Mouse (Mus musculus): ENCODE data around the gene Casp1. TPM values are rescaled to one million over a fixed set of nuclear protein-coding genes. Genes with fewer than 3 reads are reported as not detected.

Gene Casp1
- total and polyA plus RNA-seq, 2 experiments from 2014 or later, result 0.59 TPM; not detected in 1

- no peak overlapping the region for H3K4me2 ChIP-seq (ENCODE audit: low read depth, low read length)
- no peaks in the 10 kb centered on the region for H3K27me3 ChIP-seq (ENCODE audit: control insufficient read depth, insufficient read depth, low read length)
- no peak for DNase-seq (ENCODE audit: low spot score)
- WGBS, result 38% methylated on average over 4 of the region's 4 CpGs
- ATAC-seq (ENCODE audit: insufficient read depth, low read depth), result no peak
- no peak overlapping the region for H3K27ac ChIP-seq (ENCODE audit: low read depth)
- no peak overlapping the region for H3K4me3 ChIP-seq (ENCODE audit: low read depth, low read length)
- TF ChIP-seq EP300 (IDR thresholded peaks at IDR 0.05; ENCODE audit: low read depth) (no peak), CTCF (IDR thresholded peaks at IDR 0.05; ENCODE audit: low read depth) (no peak)
- no peaks in the 10 kb centered on the region for H3K36me3 ChIP-seq (replicated peaks; ENCODE audit: control insufficient read depth, insufficient read depth, low read length)
- H3K4me1 ChIP-seq (ENCODE audit: control insufficient read depth, insufficient read depth), result no peaks in the 10 kb centered on the region
- no peak overlapping the region for H3K9ac ChIP-seq (replicated peaks; ENCODE audit: low read depth, low read length)
- H3K9me3 ChIP-seq (replicated peaks; ENCODE audit: control insufficient read depth, low read length), result no peaks in the 10 kb centered on the region
These were observed 13.1 kb downstream of the Casp1 start for GRCm38 (mm10) chr9:5311435-5311834.

GRCm38 (mm10) chr9:5328204-5328603 lies 29.9 kb downstream of the Casp1 start:
- WGBS, result 52% methylated on average over 3 of the region's 3 CpGs
- H3K4me3 ChIP-seq (ENCODE audit: low read depth, low read length), result no peak overlapping the region
- ATAC-seq (ENCODE audit: insufficient read depth, low read depth) (no peak), DNase-seq (ENCODE audit: low spot score) (no peak)
- no peaks in the 10 kb centered on the region for H3K9me3 ChIP-seq (replicated peaks; ENCODE audit: control insufficient read depth, low read length)
- H3K27me3 ChIP-seq (ENCODE audit: control insufficient read depth, insufficient read depth, low read length), result no peaks in the 10 kb centered on the region
- H3K36me3 ChIP-seq (replicated peaks; ENCODE audit: control insufficient read depth, insufficient read depth, low read length), result 0 out of 2 replicates have a peak, but pooled peaks cover 4% of the 10 kb centered on the region
- H3K27ac ChIP-seq (ENCODE audit: low read depth), result no peak overlapping the region
- H3K9ac ChIP-seq (replicated peaks; ENCODE audit: low read depth, low read length), result no peak overlapping the region
- TF ChIP-seq CTCF (IDR thresholded peaks at IDR 0.05; ENCODE audit: low read depth) (no peak), EP300 (IDR thresholded peaks at IDR 0.05; ENCODE audit: low read depth) (no peak)
- H3K4me2 ChIP-seq (ENCODE audit: low read depth, low read length), result no peak overlapping the region
- H3K4me1 ChIP-seq (ENCODE audit: control insufficient read depth, insufficient read depth), result no peaks in the 10 kb centered on the region

DNA sequence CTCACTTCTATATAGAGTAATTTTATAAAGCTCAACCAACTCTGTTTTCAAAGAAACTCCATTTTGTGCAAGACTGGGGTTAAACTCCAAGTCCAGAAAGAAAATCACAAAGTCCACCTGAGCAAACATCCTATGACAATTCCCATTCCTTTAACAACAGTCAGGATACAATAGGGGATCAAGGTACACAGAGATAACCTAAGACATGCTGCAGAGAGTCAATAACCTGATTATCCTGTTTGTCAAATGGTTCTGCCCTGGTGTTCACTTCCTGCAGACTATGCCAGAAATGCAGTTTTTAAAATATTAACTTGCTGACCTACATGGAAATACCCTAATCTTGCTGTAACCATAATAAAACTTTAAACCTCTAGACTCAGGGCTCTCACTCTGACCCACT lies 34.1 kb downstream of the Casp1 start:
- ATAC-seq (ENCODE audit: insufficient read depth, low read depth), result no peak

DNA sequence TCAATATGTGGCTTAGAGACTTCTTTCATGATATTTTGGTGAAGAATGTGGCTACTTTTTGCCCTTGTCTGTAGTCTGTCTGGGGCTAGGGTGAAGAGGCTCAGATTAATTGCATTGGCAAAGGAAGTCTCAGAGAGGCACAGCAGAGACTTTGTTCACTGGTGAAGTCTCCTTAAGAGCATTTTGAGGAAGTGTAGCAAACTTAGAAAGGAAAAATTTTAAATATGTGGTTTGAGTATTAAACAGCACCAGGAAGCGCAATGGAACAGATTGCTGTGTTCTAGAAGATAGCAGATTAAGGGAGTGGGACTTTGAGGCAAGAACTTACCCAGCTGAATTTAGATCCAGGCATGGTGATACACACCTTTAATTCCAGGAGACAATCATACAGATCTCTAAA lies 35.1 kb downstream of the Casp1 start:
- no peak for DNase-seq (ENCODE audit: low spot score)
- H3K9ac ChIP-seq (replicated peaks; ENCODE audit: low read depth, low read length), result no peak overlapping the region

More for the DNA sequence above, 34.1 kb downstream of the Casp1 start:
- no peak overlapping the region for H3K9ac ChIP-seq (replicated peaks; ENCODE audit: low read depth, low read length)
- no peak for TF ChIP-seq EP300 (IDR thresholded peaks at IDR 0.05; ENCODE audit: low read depth)
- no peak for TF ChIP-seq CTCF (IDR thresholded peaks at IDR 0.05; ENCODE audit: low read depth)
- no peak for DNase-seq (ENCODE audit: low spot score)
- no peaks in the 10 kb centered on the region for H3K36me3 ChIP-seq (replicated peaks; ENCODE audit: control insufficient read depth, insufficient read depth, low read length)
- no peak overlapping the region for H3K27ac ChIP-seq (ENCODE audit: low read depth)
- H3K27me3 ChIP-seq (ENCODE audit: control insufficient read depth, insufficient read depth, low read length), result no peaks in the 10 kb centered on the region
- no peaks in the 10 kb centered on the region for H3K9me3 ChIP-seq (replicated peaks; ENCODE audit: control insufficient read depth, low read length)
- H3K4me2 ChIP-seq (ENCODE audit: low read depth, low read length), result no peak overlapping the region
- no peak overlapping the region for H3K4me3 ChIP-seq (ENCODE audit: low read depth, low read length)
- no peaks in the 10 kb centered on the region for H3K4me1 ChIP-seq (ENCODE audit: control insufficient read depth, insufficient read depth)

DNA sequence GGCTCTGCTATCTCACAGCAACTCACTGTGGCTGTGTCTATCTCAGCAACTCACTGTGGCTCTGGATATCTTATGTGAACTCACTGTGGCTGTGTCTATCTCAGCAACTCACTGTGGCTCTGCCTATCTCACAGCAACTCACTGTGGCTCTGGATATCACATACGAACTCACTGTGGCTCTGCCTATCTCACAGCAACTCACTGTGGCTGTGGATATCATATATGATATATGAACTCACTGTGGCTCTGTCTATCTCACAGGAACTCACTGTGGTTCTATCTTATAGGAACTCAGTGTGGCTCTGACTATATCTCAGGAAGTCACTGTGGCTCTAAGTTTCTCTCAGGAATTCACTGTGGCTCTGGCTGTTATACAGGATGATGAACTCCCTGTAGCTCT lies 44.8 kb downstream of the Casp1 start:
- Histone ChIP-seq H3K4me3 (ENCODE audit: low read depth, low read length) (no peak overlapping the region), H3K27me3 (ENCODE audit: control insufficient read depth, insufficient read depth, low read length) (no peaks in the 10 kb centered on the region), H3K4me1 (ENCODE audit: control insufficient read depth, insufficient read depth) (no peaks in the 10 kb centered on the region), H3K27ac (ENCODE audit: low read depth) (no peak overlapping the region), H3K9ac (replicated peaks; ENCODE audit: low read depth, low read length) (no peak overlapping the region), H3K36me3 (replicated peaks; ENCODE audit: control insufficient read depth, insufficient read depth, low read length) (no peaks in the 10 kb centered on the region), H3K9me3 (replicated peaks; ENCODE audit: control insufficient read depth, low read length) (no peaks in the 10 kb centered on the region), H3K4me2 (ENCODE audit: low read depth, low read length) (no peak overlapping the region)
- 32% methylated on average over 1 of the region's 1 CpGs for WGBS
- no peak for ATAC-seq (ENCODE audit: insufficient read depth, low read depth)
- DNase-seq (ENCODE audit: low spot score), result no peak
- no peak for TF ChIP-seq EP300 (IDR thresholded peaks at IDR 0.05; ENCODE audit: low read depth)
- TF ChIP-seq CTCF (IDR thresholded peaks at IDR 0.05; ENCODE audit: low read depth), result no peak

More for the DNA sequence above, 35.1 kb downstream of the Casp1 start:
- H3K4me1 ChIP-seq (ENCODE audit: control insufficient read depth, insufficient read depth), result no peaks in the 10 kb centered on the region
- ATAC-seq (ENCODE audit: insufficient read depth, low read depth), result no peak
- no peaks in the 10 kb centered on the region for H3K36me3 ChIP-seq (replicated peaks; ENCODE audit: control insufficient read depth, insufficient read depth, low read length)
- WGBS, result 73% methylated on average over 1 of the region's 1 CpGs
- no peak overlapping the region for H3K27ac ChIP-seq (ENCODE audit: low read depth)
- no peak overlapping the region for H3K4me3 ChIP-seq (ENCODE audit: low read depth, low read length)
- H3K9me3 ChIP-seq (replicated peaks; ENCODE audit: control insufficient read depth, low read length), result no peaks in the 10 kb centered on the region
- TF ChIP-seq EP300 (IDR thresholded peaks at IDR 0.05; ENCODE audit: low read depth) (no peak), CTCF (IDR thresholded peaks at IDR 0.05; ENCODE audit: low read depth) (no peak)
- no peaks in the 10 kb centered on the region for H3K27me3 ChIP-seq (ENCODE audit: control insufficient read depth, insufficient read depth, low read length)
- H3K4me2 ChIP-seq (ENCODE audit: low read depth, low read length), result no peak overlapping the region

- no peak overlapping the region for H3K4me3 ChIP-seq (ENCODE audit: low read depth, low read length)
- TF ChIP-seq CTCF (IDR thresholded peaks at IDR 0.05; ENCODE audit: low read depth) (no peak), EP300 (IDR thresholded peaks at IDR 0.05; ENCODE audit: low read depth) (no peak)
- H3K36me3 ChIP-seq (replicated peaks; ENCODE audit: control insufficient read depth, insufficient read depth, low read length), result no peaks in the 10 kb centered on the region
- H3K4me2 ChIP-seq (ENCODE audit: low read depth, low read length), result no peak overlapping the region
- no peaks in the 10 kb centered on the region for H3K27me3 ChIP-seq (ENCODE audit: control insufficient read depth, insufficient read depth, low read length)
- H3K9me3 ChIP-seq (replicated peaks; ENCODE audit: control insufficient read depth, low read length), result no peaks in the 10 kb centered on the region
- H3K4me1 ChIP-seq (ENCODE audit: control insufficient read depth, insufficient read depth), result no peaks in the 10 kb centered on the region
- ATAC-seq (ENCODE audit: insufficient read depth, low read depth) (no peak), DNase-seq (ENCODE audit: low spot score) (no peak)
- 70% methylated on average over 4 of the region's 4 CpGs for WGBS
- no peak overlapping the region for H3K27ac ChIP-seq (ENCODE audit: low read depth)
- H3K9ac ChIP-seq (replicated peaks; ENCODE audit: low read depth, low read length), result no peak overlapping the region
These were observed 45.8 kb downstream of the Casp1 start for GRCm38 (mm10) chr9:5344090-5344489.

Measured in heart, postnatal 0 days (tissue).